Mouse (Mus musculus): Measurements from ENCODE around the gene Il17rb.

Gene Il17rb

GRCm38 (mm10) chr14:29967611-29968010 is 41.1 kb downstream of the Il17rb start:
- DNase-seq (ENCODE audit: low spot score): no peak

GRCm38 (mm10) chr14:29957393-29957792 is 51.3 kb downstream of the Il17rb start:
- no peak for DNase-seq (ENCODE audit: low spot score)

- no peak for DNase-seq (ENCODE audit: low spot score)
Measured at GRCm38 (mm10) chr14:29950805-29951204, 57.9 kb downstream of the Il17rb start.

- no peak for DNase-seq (ENCODE audit: low spot score)
Measured at GRCm38 (mm10) chr14:29946761-29947309, 61.9 kb downstream of the Il17rb start.
